ENCODE assay signal across 8 mouse cellular contexts in the genomic region with DNA sequence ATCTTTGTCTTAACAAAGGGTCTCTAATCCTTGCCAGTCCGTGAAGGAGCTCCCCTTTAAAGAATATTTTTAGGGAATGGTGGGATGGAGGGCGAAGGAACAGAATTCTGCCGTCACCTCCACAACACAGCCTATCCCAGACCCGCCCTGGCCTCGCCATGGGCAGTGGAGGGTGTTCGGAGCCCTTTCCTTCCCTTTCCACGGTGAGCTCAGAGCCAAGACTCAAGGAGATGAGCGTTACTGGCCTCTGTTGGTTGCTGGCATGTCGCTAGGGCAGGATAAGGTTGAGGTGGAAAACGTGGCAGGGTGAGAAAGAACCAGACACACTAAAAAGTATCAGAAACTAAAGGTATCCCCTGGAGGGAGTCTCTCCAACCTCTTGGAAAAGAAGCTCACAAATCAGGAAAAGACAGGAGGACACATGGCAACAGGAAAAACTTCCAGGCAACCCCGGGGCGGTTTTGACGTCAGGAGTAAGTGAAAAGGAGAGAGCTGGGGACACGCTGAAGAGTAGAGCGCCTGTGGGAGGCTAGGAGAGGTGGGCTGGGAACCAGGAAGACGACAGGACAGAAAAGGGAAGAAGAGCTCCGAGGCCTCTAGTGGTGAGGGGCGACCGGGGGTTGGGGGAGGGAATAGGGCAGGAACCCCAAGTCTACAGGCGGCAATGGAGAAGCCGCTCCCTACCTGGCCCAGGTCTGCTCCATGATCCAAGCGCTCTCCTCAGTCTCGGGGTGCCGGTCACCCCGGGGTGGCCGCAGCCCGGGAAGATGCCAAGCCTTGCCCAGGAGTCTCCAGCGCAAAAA. TPM values are rescaled to one million over a fixed set of nuclear protein-coding genes. Genes with fewer than 3 reads are reported as not detected.
DNase-seq lines count a peak whose midpoint lies in the region; ATAC-seq and TF ChIP-seq lines count a peak whose summit lies in the region.

No protein-coding gene starts in this region.

- H3K4me2 ChIP-seq in stomach, embryonic 14.5 days (replicated peaks; ENCODE audit: low read depth, low read length): peak overlapping the region; percentile 100

- 5% methylated on average over 28 of the region's 28 CpGs for WGBS in stomach, embryonic 14.5 days

- 0 out of 2 replicates have a peak, but pooled peaks cover 2% of the 10 kb centered on the region for H3K27me3 ChIP-seq in stomach, embryonic 14.5 days (ENCODE audit: control insufficient read depth, insufficient read depth, low read length)

- peak overlapping the region; percentile 81 for H3K4me3 ChIP-seq in layer of hippocampus, adult 2 months
- peak overlapping the region; percentile 52 for H3K4me3 ChIP-seq in stomach, embryonic 14.5 days (ENCODE audit: low read depth, low read length)

- no peaks in the 10 kb centered on the region; the same call in 1 of the 2 replicates for H3K4me1 ChIP-seq in stomach, embryonic 14.5 days (ENCODE audit: control insufficient read depth, insufficient read depth, low read length)

- ATAC-seq in granulocyte monocyte progenitor cell, adult 5-6 weeks (replicated peaks; ENCODE audit: poor library complexity, severe bottlenecking): peak; percentile 70
- ATAC-seq in megakaryocyte, adult 5-6 weeks (ENCODE audit: poor library complexity, severe bottlenecking): 0 out of 2 replicates have a peak, but pooled peaks have one; percentile 12
- ATAC-seq in stomach, embryonic 14.5 days (ENCODE audit: insufficient number of reproducible peaks, insufficient read depth, low FRiP score, low read depth): peak; percentile 53; the same call in 1 of the 2 replicates

- no peaks in the 10 kb centered on the region for H3K36me3 ChIP-seq in stomach, embryonic 14.5 days (ENCODE audit: control insufficient read depth, insufficient read depth, low read length)

- H3K9me3 ChIP-seq in stomach, embryonic 14.5 days (ENCODE audit: control insufficient read depth, low read depth, low read length): no peaks in the 10 kb centered on the region

- peak overlapping the region; percentile 18 for H3K9ac ChIP-seq in stomach, embryonic 14.5 days (replicated peaks; ENCODE audit: low read depth, low read length)

- DNase-seq in layer of hippocampus, adult 2 months (ENCODE audit: low spot score in 2 of 2): peak in 1 of 2 experiments; percentile 39
- no peak for DNase-seq in layer of hippocampus, postnatal 25 days (ENCODE audit: extremely low spot score in 1 of 2, low spot score in 1 of 2)
- peak; percentile 68 for DNase-seq in brain, adult 2 months (ENCODE audit: low read depth, low spot score)
- peak; percentile 8 to 9 for DNase-seq in kidney, adult 8-10 months
- no peak for DNase-seq in urinary bladder, adult 2 months (ENCODE audit: low spot score)

- TF ChIP-seq CTCF in layer of hippocampus, adult 2 months (conservative IDR thresholded peaks at IDR 0.05): peak; percentile 16; the same call in 1 of the 2 replicates

- peak overlapping the region; percentile 93 for H3K27ac ChIP-seq in layer of hippocampus, adult 2 months
- no peak overlapping the region for H3K27ac ChIP-seq in stomach, embryonic 14.5 days (ENCODE audit: low read length)

RNA-seq across cellular contexts. Expression of gene Pde4dip, which starts 21.1 kb away (rescaled TPM):
- 100 to 1,000 TPM; 232 to 246 TPM for total RNA-seq in layer of hippocampus, adult 2 months (2021)
- 100 to 1,000 TPM; 219 to 249 TPM for total RNA-seq in layer of hippocampus, postnatal 25 days (2021)
- total RNA-seq in granulocyte monocyte progenitor cell, adult 5-6 weeks (2014; fragmentation: Nextera tagmentation): 5.0 and 8.1 TPM in 2 replicates
- 7.5 and 9.7 TPM in 2 replicates for total RNA-seq in granulocyte monocyte progenitor cell, adult 5-6 weeks (2017)
- 7.5 and 7.9 TPM in 2 replicates for total RNA-seq in megakaryocyte, adult 5-6 weeks (2015)
- 10.9 and 14.4 TPM in 2 replicates for total RNA-seq in megakaryocyte, adult 5-6 weeks (2017)
- 27.1 and 29.5 TPM in 2 replicates for polyA plus RNA-seq in stomach, embryonic 14.5 days (2014; fragmentation: Nextera tagmentation; extraction: Ambion mirVana)
- polyA plus RNA-seq in urinary bladder, adult 2 months (2012; rRNA removed): 31.3 and 41.1 TPM in 2 replicates

RNA-seq across cellular contexts. Expression of gene Sec22b, which starts 33.6 kb away (rescaled TPM):
- total RNA-seq in layer of hippocampus, adult 2 months (2021): 10 to 100 TPM; 78.3 to 81.7 TPM
- 10 to 100 TPM; 67.9 to 81.1 TPM for total RNA-seq in layer of hippocampus, postnatal 25 days (2021)
- 71.1 and 89.5 TPM in 2 replicates for total RNA-seq in granulocyte monocyte progenitor cell, adult 5-6 weeks (2014; fragmentation: Nextera tagmentation)
- 83.2 and 100 TPM in 2 replicates for total RNA-seq in granulocyte monocyte progenitor cell, adult 5-6 weeks (2017)
- total RNA-seq in megakaryocyte, adult 5-6 weeks (2015): 83.9 and 98.2 TPM in 2 replicates
- total RNA-seq in megakaryocyte, adult 5-6 weeks (2017): 51.7 and 69.2 TPM in 2 replicates
- polyA plus RNA-seq in stomach, embryonic 14.5 days (2014; fragmentation: Nextera tagmentation; extraction: Ambion mirVana): 159 and 173 TPM in 2 replicates
- polyA plus RNA-seq in urinary bladder, adult 2 months (2012; rRNA removed): 75.0 and 84.5 TPM in 2 replicates

Comparison
In these comparisons a context has a peak if more than half of its experiments do, and no peak if none do; other contexts are left out.
1. DNase-seq: peak in brain, adult 2 months (single experiment) and kidney, adult 8-10 months (2 of 2); none in layer of hippocampus, postnatal 25 days (0 of 2) and urinary bladder, adult 2 months (single experiment).
2. ATAC-seq: peak in every context shown above with its lines; median percentile 70 in granulocyte monocyte progenitor cell, adult 5-6 weeks; 53 in stomach, embryonic 14.5 days; 12 in megakaryocyte, adult 5-6 weeks.
3. RNA of gene Pde4dip, which starts 21.1 kb away (total RNA-seq): 219 to 249 TPM in layer of hippocampus, postnatal 25 days and 232 to 246 TPM in layer of hippocampus, adult 2 months; 7.5 to 14.4 TPM in megakaryocyte, adult 5-6 weeks and 5.0 to 9.7 TPM in granulocyte monocyte progenitor cell, adult 5-6 weeks; every median in the first group is over 10 times any median in the second.